Mouse (Mus musculus): ENCODE measurements around the gene Rmi2.

Gene Rmi2

GRCm38 (mm10) chr16:10919856-10920255 lies 85.0 kb downstream of the Rmi2 start:
- DNase-seq (ENCODE audit: low spot score in 2 of 2) = no peak

DNA sequence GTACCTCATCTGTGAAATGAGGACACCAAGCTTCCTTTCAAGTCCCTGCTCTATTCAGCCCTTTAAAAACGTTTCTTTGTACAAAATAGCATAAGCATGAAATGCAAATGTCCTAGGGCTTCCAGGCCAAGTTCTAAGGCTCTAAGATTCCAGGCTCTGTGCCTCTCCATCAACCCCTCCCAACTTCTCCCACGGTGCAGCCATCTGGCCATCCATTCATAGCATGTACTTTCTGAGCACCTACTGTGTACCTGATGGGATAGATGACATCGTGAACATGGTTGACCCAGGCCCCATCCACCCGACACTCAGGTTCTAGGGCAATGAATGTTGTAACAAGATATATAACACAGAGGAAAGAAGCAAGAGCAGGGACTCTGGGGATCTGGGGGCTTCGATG lies 88.7 kb downstream of the Rmi2 start:
- no peak for DNase-seq (ENCODE audit: low spot score in 2 of 2)

DNA sequence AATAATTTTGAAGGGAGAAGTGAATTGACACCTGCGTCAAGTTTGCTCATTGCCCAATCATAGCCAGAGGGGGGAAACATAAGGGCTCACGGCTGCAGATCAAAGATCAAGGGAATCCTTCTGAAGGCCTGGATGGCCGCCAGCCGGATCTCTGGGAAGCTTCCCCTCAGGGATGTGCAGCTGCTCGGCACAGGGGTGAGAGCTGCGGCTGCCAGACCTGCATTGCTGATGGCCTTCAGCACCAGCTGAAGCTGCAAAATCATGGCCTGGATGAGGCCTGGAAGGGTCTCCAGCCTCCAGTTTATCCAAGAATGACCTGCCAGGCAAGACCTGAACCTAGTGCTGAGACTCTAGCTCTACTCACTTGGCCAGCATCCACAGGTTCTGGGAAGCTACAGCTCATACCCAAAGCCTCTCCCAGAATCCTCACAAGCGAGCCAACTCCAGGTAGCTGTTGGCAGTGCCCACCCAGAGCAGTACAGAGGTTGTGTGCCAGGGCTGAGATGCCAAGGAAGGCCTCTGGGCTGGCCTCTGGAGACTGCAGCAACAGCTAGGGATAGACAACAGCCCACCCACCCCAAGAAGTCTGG lies 90.8 kb downstream of the Rmi2 start:
- DNase-seq (ENCODE audit: low spot score in 2 of 2) = peak in 1 of 2 experiments; percentile 13

DNA sequence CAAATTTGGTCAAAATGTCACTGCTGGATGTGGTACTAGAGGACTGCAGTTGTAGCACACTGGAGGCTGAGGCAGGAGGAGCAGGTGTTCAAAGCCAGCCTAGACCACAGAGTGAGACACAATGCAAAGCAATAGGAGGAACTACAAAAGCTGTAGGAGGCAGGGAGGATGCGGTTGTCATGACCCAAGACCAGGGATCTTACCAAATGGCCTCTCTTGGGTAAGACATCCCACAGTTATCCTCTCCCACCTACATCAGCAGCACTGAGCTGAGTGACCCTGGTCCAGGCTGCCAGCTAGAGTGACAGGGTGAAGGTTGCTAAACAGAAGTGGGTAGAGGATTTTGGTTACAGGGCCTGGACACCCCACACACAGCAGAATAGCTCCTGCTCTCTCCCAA lies 92.2 kb downstream of the Rmi2 start:
- no peak for DNase-seq (ENCODE audit: low spot score in 2 of 2)

DNA sequence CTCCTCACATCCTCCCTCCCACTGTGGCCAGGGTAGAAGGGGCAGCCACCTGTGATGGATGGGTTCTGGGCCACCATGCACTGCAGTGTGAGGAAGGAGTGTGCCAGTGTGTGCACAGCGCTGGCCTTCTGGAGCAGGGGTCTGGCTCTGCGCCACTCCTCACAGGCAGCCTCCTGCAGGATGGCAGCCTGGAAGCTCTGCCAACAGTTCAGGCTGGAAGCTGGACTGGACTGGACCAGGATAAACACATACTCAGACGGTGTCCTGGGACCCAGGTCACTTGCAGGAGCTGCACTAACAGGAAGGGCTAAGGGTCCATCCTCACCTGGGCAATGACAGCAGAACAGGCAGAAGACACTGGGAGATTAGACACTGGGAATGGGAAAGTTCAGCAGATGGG lies 98.5 kb downstream of the Rmi2 start:
- DNase-seq (ENCODE audit: low spot score in 2 of 2) = no peak

GRCm38 (mm10) chr16:10934047-10934446 lies 99.2 kb downstream of the Rmi2 start:
- DNase-seq (ENCODE audit: low spot score in 2 of 2) = no peak

DNA sequence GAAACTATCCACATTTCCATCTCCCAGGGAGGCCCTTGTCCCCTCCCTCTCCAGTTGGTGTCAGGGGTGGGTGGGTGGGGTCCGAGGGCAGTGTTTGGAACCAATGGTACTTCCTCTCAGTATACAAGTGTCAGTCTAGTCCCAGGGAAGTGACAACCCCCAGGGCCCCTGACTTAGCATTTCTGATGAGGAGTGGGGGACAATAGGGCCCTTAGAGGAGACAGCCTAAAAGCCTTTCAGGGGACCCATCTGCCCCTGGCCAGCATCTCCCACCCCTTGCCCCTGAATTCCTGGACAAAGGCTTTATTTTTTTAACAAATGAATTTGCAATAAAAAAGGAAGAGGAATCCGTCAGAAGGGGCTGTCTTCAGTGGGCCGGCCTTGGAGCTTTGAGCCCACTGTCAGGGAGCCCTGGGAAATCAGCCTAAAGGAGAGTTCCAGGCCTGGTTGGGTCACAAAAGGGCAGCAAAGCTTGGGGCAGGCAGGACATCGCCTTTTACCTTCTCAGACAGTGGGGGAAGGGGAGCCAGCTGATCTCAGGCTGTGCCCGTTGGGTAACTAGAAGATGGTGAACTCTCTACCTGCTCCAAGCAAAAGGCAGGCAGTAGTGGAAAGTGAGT lies 102.0 kb downstream of the Rmi2 start:
- no peak for DNase-seq (ENCODE audit: low spot score in 2 of 2)

DNA sequence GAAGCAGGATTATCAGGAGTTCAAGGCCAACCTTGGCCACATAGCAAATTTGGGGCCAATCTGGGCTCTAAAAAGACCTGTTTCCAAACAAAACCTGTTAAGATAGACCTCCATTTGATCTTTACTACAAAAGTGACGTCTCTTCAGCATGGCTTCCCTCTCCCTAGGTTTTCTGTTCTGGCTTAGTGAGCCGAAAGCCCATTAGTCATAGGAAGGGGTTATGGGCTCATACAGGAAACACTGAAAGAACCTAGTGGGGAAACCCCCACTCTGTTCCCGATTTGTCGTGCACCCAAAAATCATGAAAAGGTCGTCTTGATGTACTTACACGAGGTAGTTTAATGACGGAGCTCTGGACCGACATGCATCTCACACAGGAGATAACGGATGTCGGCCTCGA lies 102.6 kb downstream of the Rmi2 start:
- DNase-seq (ENCODE audit: low spot score in 2 of 2) = no peak

DNA sequence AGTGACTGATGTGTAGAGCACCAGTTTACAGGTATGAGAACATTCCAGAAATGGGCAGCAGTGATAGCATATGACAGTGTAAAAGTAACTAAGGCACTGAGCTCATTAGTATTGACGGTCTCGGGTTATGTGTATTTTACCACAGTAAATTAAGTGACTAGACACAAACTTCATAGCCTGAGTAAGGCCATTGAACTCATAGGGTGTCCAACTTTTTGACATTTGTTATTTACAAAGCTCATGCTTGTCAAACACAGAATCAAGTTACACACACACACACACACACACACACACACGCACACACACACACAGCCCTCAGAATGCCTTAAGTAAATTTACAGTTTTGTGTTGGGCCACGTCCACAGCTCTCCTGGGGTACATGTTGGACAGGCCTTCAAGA lies 105.1 kb downstream of the Rmi2 start:
- no peak for DNase-seq (ENCODE audit: low spot score in 2 of 2)

DNA sequence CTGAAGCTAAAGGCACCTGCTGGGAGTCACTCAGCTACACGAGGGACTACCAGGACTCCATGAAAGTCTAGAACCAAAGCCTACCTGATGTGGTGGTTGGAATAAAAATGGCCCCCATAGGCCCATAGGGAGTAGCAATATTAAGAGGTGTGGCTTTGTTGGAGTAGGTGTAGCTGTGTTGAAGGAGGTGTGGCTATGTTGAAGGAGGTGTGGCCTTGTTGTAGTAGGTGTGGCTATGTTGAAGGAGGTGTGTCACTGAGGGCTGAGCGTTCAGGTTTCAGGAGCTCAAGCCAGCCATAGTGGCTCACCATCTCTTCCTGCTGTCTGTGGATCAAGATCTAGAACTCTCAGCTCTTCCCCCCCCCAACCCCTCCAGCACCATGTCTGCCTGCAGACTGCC lies 105.8 kb downstream of the Rmi2 start:
- no peak for DNase-seq (ENCODE audit: low spot score in 2 of 2)

Measured in frontal cortex, postnatal 14 days (tissue).